Mouse (Mus musculus) Patski (cell line): ENCODE data around the gene Acsbg1. TPM values are rescaled to one million over a fixed set of nuclear protein-coding genes. Genes with fewer than 3 reads are reported as not detected.

Experiments
- ATAC-seq: fragments of 100-300 bp; one replicate; pipeline ENCODE4 v1.8.0; 2021
- CTCF ChIA-PET: fragments of 350-600 bp; sonication (Branson Sonifier 250); formaldehyde crosslinking; loops from one replicate; lab custom pipeline; 2022; ENCODE audit warnings: inconsistent platforms; lab: Charles Lee
- POLR2A ChIA-PET: fragments of 350-600 bp; sonication (Branson Sonifier 250); formaldehyde crosslinking; loops from one replicate; lab custom pipeline; 2022; ENCODE audit warnings: antibody characterized with exemption, inconsistent platforms; lab: Charles Lee
- DNase-seq: peaks from one replicate; pipeline ENCODE4 v3.0.0-alpha.2; 2011; ENCODE audit warnings: low read depth, low spot score
- H3K27me3 ChIP-seq: fragments of 371-371 bp; one replicate; pipeline ENCODE4 v1.5.1; 2021
- CTCF ChIP-seq: fragments of 100-300 bp; IDR thresholded peaks from one replicate; pipeline ENCODE4 v1.5.1; 2021
- in situ Hi-C: fragments of 300-500 bp; cut with MboI; formaldehyde crosslinking; loops from 3 replicates; pipeline ENCODE4 v1.11.1; 2018; ENCODE audit warnings: low pct_unique_long_range_greater_than_20kb, mixed read lengths
- polyA plus RNA-seq: library from polyadenylated mRNA; unstranded; gene quantifications from one replicate; pipeline ENCODE4 v1.2.3, GENCODE M21; 2021

Gene Acsbg1
- polyA plus RNA-seq = 1.9 TPM

DNA sequence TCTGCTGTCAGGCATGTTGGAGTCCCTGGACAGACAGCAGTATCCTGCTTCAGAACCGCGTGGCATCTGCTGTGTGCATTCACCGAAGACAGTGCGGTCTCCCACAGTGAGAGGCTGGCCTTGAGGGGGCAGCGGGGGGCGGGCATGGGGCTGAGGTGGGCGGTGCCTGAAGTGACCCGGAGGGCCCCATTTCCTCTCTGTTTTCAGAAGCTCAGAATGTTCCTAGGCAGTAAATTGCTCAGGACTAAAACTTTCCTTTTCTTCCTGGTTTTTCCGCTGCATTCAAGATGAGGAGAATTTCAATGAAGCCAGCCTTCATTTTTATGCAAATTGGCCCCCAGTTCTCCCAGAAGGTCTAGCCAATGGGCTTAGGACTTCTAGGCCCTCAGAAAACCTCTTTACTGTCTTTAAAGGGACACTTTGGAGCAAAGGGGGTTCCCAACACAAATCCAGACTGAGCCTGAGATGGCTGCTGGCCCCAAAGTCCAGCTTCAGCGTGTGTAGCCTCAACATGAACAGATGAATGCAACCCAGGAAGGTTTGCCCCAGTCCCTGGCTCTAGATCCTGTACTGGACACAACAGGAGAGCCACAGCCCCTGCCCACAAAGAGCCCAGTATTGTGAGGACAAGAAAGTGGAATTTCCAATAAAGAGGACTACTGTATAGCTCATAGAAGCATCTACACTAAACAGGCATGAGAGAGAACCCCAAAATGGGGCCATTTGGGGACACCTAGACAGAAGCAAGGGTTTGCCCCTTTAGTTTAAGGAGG is at the start of gene Acsbg1:
Gene Acsbg1, minus strand, starts transcription at position 266 of the 773 bp plus-strand sequence.
- ChIA-PET CTCF (interaction anchor here (1.4 kb wide), 1 partner anchor 15 kb away, joined by 3 read pairs; no protein-coding TSS in a partner anchor), POLR2A (no interaction called here)
- no peak for DNase-seq
- in situ Hi-C loops = no loop called here
- TF ChIP-seq CTCF = no peak
- H3K27me3 ChIP-seq = peaks cover 8% of the 10 kb centered on the region
- ATAC-seq = no peak

DNA sequence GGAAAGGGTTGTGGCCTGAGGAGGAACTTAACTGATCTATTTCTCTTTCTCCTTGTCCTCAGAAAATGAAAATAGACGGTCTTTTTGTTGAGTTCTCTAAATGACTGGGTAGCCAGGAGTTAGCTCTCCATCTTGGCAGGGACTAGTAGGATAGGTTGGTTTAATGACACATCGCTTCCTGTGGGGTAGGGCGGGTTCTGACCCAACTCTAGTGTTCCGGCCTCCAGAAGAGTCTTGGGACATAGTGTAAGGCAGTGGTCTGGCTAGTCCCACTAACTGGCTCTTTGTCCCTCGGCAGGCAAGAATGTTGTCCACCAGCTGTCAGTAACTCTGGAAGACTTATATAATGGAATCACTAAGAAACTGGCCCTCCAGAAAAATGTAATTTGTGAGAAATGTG is 46.4 kb upstream of the Acsbg1 start:
- CTCF ChIA-PET = no interaction called here
- DNase-seq (no peak), ATAC-seq (no peak)
- in situ Hi-C loops = no loop called here
- TF ChIP-seq CTCF = no peak
- H3K27me3 ChIP-seq = no peaks in the 10 kb centered on the region
- POLR2A ChIA-PET = no interaction called here

DNA sequence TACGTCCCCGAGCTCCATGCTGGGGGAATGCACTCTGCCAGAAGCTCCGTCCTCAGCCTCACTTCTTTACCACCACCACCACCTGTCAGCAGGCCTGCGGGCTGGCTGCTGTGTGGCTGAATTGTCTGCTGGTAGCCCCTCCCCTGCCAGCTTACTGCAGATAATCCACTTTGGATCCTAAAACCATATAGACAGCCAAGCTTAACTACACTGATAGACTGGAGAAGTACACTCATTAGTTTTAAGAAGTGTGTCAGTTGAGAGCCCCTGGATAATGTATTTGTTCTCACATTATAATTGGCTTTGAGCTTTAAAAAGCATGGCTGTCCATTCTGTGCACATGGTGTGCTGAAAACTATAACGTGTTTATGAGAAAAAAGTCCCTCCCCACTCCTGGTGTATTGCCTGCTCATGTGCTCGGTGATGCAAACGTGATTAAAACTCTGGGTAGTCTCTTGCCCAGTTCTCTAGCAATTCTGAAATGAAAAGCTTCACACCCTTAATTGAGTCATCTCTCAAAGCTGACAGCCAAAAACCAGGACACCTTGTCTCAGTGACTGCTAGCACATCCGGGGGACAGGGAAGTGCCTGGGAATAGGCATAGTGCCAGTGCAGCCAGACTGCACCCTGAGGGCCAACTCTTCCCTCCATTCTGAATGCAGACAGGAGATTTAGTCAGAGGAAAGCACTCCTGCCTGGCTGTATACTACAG is 45.8 kb upstream of the Acsbg1 start:
- ChIA-PET CTCF (no interaction called here), POLR2A (no interaction called here)
- in situ Hi-C loops = no loop called here
- DNase-seq = no peak
- ATAC-seq = no peak
- H3K27me3 ChIP-seq = no peaks in the 10 kb centered on the region
- TF ChIP-seq CTCF = no peak

DNA sequence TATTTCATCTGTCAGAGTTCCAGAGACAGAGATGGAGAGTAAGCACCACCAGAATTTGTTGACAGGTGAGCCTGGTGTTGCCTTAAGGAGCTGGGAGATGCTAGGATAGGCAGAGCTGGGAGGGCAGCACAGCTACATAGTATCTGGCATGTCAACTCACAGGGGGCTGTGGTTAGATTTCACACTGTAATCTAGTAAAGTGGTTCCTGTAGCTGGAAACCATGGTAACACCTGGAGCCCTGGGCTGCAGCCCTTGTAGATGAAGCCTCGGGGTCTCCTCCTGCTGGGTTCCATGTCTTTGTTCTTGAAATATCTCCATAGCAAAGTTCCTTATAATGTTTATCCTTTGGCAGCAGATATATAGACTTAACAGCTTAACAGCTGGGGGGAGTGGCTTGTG is 43.9 kb upstream of the Acsbg1 start:
- CTCF ChIA-PET = interaction anchor here (1.5 kb wide), 1 partner anchor 10 kb away, joined by 3 read pairs; no protein-coding TSS in a partner anchor
- POLR2A ChIA-PET = no interaction called here
- TF ChIP-seq CTCF = no peak
- no peak for ATAC-seq
- in situ Hi-C loops = no loop called here
- DNase-seq = no peak
- H3K27me3 ChIP-seq = no peaks in the 10 kb centered on the region

DNA sequence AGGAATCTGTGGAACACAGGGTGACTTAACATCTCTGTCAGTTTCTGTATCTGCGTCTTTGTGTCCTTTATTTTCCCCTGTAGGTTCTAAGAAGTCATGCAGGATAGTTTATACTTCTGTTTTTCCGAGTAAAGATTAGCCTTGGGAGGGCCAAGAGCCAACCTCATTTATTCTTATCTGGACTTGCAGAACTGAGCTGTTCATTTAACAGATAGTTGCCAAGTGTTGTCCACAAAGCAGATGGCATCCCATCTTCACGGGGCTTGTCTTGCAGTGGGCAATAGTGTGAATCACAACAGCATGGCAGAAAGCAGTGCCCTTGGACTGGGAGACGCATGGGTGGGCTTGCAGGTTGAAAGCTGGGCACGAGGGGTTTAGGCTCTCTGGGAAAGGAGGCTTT is 42.7 kb upstream of the Acsbg1 start:
- no peak for TF ChIP-seq CTCF
- no peaks in the 10 kb centered on the region for H3K27me3 ChIP-seq
- in situ Hi-C loops = no loop called here
- ChIA-PET POLR2A (interaction anchor here (0.6 kb wide), 1 partner anchor 246 kb away, joined by 3 read pairs; the partner anchor contains the start of genes AY074887 and Psma4), CTCF (interaction anchor here (1.0 kb wide), 1 partner anchor 28 kb away, joined by 3 read pairs; no protein-coding TSS in a partner anchor)
- no peak for ATAC-seq
- DNase-seq = no peak

DNA sequence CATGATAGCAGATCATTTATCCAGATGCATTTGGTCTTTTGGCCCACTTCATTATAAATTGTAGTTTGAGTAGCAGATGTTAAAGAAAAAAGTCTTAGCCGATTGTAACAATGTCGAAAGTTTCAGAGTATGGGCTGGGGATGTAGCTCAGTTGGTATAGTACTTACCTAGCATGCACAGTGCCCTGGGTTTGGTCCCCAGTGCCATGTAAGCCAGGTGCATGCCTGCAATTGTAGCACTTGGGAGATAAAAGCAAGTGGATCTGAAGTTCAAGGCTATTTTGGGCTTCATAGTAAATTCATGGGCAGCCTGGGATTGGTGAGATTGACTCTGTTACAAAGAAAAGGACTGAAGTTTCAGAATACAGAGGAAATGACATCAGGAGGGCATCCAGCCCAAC is 40.9 kb upstream of the Acsbg1 start:
- ChIA-PET POLR2A (no interaction called here), CTCF (no interaction called here)
- no peak for DNase-seq
- no peak for TF ChIP-seq CTCF
- in situ Hi-C loops = no loop called here
- no peak for ATAC-seq
- H3K27me3 ChIP-seq = no peaks in the 10 kb centered on the region

DNA sequence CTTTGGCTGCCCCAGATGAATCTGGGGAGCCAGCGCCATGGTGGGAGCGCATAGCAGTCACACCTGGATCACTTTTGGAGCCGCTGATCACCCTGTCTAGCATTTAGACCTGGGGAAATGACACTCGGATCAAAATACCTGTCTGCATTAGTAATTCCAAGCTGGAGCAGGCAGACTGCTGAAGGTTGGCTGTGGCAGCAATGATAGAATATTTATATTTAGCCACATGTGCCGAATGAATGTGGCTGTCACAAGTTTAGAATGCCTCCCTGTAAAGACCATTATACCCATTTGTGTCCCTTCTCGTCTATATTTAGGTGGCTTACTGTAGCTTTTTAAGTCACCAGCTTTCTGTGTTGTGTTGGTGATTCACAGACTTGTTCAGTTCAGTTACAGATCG is 39.1 kb upstream of the Acsbg1 start:
- no peak for ATAC-seq
- POLR2A ChIA-PET = no interaction called here
- in situ Hi-C loops = no loop called here
- DNase-seq = no peak
- CTCF ChIA-PET = no interaction called here
- H3K27me3 ChIP-seq = no peaks in the 10 kb centered on the region
- TF ChIP-seq CTCF = no peak

DNA sequence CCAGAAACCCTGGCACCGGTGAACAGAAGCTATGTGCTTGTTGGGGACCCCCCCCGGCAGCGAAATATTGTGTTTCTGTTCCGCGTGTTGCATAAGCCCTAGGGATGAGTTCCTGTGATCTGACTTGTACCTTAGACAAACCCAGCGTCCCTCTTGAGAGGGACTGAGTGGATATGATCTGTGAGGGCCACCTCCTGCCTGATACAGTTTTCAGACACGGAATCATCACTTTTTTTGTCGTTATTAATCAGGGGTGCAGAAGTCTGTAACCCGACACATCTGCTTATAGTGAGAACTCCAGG is 38.5 kb upstream of the Acsbg1 start:
- POLR2A ChIA-PET = interaction anchor here (0.6 to 1.7 kb wide), 2 partner anchors 28 to 38 kb away, joined by 3 read pairs; no protein-coding TSS in a partner anchor
- ATAC-seq (no peak), DNase-seq (no peak)
- TF ChIP-seq CTCF = no peak
- in situ Hi-C loops = no loop called here
- H3K27me3 ChIP-seq = no peaks in the 10 kb centered on the region
- CTCF ChIA-PET = no interaction called here

DNA sequence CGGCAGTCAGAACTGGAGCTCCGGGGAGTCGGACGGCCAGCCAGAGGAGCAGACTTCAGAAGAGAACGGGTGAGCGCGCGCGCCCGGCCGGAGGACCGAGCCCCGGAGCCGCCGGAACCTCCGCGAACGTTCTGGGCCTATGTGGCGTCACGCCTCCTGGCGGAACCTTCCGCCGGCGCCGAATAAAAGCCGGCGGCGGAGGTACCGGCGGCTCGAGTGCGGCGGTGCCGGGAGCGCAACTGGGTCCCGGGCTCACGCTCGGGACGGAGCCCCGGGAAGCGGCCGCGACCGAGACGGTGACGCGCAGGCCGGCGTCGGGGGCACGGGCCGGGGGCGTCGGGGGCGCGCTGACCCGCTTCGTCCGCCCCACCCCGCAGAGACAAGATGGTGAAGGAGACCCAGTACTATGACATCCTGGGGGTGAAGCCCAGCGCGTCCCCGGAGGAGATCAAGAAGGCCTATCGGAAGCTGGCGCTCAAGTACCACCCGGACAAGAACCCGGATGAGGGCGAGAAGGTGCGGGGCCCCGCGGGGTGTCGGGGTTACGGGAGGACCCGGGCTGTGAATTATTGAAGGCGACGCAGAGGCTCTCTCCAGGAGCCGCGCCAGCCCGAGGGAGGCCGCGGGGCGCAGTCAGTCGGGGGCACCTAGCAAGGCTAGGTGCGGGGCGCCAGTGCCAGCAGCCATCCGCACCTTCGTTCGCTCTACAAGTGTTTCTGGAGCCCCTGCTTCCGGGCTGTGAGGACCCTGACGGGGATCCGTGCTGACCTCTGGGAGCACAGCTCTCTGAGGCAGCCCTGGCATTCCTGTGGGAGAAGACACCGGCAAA is 37.9 kb upstream of the Acsbg1 start:
- CTCF ChIA-PET = interaction anchor here (1.5 kb wide), 1 partner anchor 12 kb away, joined by 4 read pairs; no protein-coding TSS in a partner anchor
- ATAC-seq = peak; percentile 61
- in situ Hi-C loops = no loop called here
- POLR2A ChIA-PET = interaction anchor here (0.6 to 1.7 kb wide), 2 partner anchors 27 to 38 kb away, joined by 3 read pairs; no protein-coding TSS in a partner anchor
- DNase-seq = no peak
- no peak for TF ChIP-seq CTCF
- H3K27me3 ChIP-seq = no peaks in the 10 kb centered on the region

DNA sequence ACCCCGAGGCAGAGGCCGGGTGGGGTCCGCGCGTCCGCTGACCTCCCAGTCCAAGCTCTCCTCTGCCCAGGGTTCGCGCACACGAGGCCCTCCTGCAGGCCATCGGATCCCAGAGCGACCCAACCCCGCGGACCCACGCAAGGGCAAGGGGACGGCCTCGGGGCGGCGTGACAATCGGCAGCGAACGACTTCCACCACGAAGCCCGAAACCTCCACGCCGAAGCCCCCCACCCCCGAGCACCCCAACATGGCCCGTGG is 37.3 kb upstream of the Acsbg1 start:
- no peaks in the 10 kb centered on the region for H3K27me3 ChIP-seq
- in situ Hi-C loops = no loop called here
- CTCF ChIA-PET = interaction anchor here (1.5 kb wide), 1 partner anchor 13 kb away, joined by 4 read pairs; no protein-coding TSS in a partner anchor
- TF ChIP-seq CTCF = no peak
- DNase-seq (no peak), ATAC-seq (no peak)
- POLR2A ChIA-PET = interaction anchor here (0.5 to 1.7 kb wide), 2 partner anchors 27 to 297 kb away, joined by 3 to 4 read pairs; no protein-coding TSS in a partner anchor
